Mouse (Mus musculus): ENCODE data around the gene Lrrc55. TPM values are rescaled to one million over a fixed set of nuclear protein-coding genes. Genes with fewer than 3 reads are reported as not detected.

The Lrrc55 gene
- polyA plus RNA-seq, 1 experiment from 2014 or later = 0.06 TPM

DNA sequence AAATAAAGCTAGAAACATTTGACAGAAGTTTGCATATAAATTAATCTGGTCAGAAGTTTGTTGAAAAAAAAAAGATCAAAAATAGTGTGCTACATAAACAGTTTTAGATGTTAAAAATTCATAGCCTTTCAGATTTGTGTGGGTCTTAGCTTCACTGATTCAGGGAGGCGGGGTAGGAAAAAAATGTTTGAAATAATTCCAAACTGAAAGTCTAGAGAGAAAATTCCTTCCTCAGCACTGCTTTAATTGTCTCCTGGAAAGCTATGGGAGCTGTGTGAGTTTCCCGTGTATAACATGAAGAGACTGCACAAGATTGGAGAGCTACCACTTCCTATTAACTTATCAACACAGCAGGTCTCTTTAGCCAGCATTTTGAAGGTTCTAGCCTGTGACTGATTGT lies 49.5 kb downstream of the Lrrc55 start:
- H3K27ac ChIP-seq (ENCODE audit: low read depth) = no peak overlapping the region
- ATAC-seq (no peak), DNase-seq (no peak)
- H3K4me3 ChIP-seq (ENCODE audit: low read depth, low read length) = no peak overlapping the region
- no peaks in the 10 kb centered on the region; the same call in 1 of the 2 replicates for H3K4me1 ChIP-seq (ENCODE audit: insufficient read depth)
- no peaks in the 10 kb centered on the region for H3K27me3 ChIP-seq (ENCODE audit: insufficient read depth, low read length)
- H3K36me3 ChIP-seq (replicated peaks; ENCODE audit: insufficient read depth, low read length) = no peaks in the 10 kb centered on the region
- 66% methylated on average over 2 of the region's 2 CpGs for WGBS (ENCODE audit: insufficient replicate concordance)
- H3K9ac ChIP-seq (replicated peaks) = no peak overlapping the region
- TF ChIP-seq CTCF (IDR thresholded peaks at IDR 0.05; ENCODE audit: low read depth) = no peak
- no peak for TF ChIP-seq EP300 (IDR thresholded peaks at IDR 0.05; ENCODE audit: low read depth)
- no peak overlapping the region for H3K4me2 ChIP-seq (ENCODE audit: low read depth, low read length)
- no peaks in the 10 kb centered on the region for H3K9me3 ChIP-seq (ENCODE audit: low read length)

- 57% methylated on average over 3 of the region's 3 CpGs for WGBS (ENCODE audit: insufficient replicate concordance)
- no peak overlapping the region for H3K9ac ChIP-seq (replicated peaks)
- H3K9me3 ChIP-seq (ENCODE audit: low read length) = no peaks in the 10 kb centered on the region
- no peak overlapping the region for H3K27ac ChIP-seq (ENCODE audit: low read depth)
- DNase-seq = no peak
- peak; percentile 21; the same call in 1 of the 2 replicates for ATAC-seq
- no peaks in the 10 kb centered on the region for H3K27me3 ChIP-seq (ENCODE audit: insufficient read depth, low read length)
- TF ChIP-seq CTCF (IDR thresholded peaks at IDR 0.05; ENCODE audit: low read depth) = no peak
- no peak for TF ChIP-seq EP300 (IDR thresholded peaks at IDR 0.05; ENCODE audit: low read depth)
- no peak overlapping the region for H3K4me3 ChIP-seq (ENCODE audit: low read depth, low read length)
- no peak overlapping the region for H3K4me2 ChIP-seq (ENCODE audit: low read depth, low read length)
- no peaks in the 10 kb centered on the region for H3K36me3 ChIP-seq (replicated peaks; ENCODE audit: insufficient read depth, low read length)
- no peaks in the 10 kb centered on the region; the same call in 1 of the 2 replicates for H3K4me1 ChIP-seq (ENCODE audit: insufficient read depth)
Observed at GRCm38 (mm10) chr2:85145346-85145745, 51.7 kb downstream of the Lrrc55 start.

DNA sequence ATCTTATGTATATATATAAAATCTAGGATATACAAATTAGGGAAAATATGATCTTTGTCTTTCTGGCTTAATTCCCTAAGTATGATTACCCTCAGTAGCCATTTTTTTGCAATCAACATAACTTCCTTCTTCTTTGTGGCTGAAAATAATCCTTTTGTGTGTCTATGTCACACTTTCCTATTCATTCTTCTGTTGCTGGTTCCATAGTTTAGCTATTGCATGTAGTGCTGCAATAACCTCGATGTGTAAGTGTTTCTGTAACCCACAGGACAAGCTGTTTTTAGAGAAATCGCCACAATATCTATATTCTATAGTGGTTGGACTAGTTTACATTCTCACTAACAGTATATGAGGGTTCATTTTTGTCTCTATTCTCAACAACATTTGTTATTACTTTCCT lies 52.1 kb downstream of the Lrrc55 start:
- ATAC-seq (no peak), DNase-seq (no peak)
- TF ChIP-seq CTCF (IDR thresholded peaks at IDR 0.05; ENCODE audit: low read depth) (no peak), EP300 (IDR thresholded peaks at IDR 0.05; ENCODE audit: low read depth) (no peak)
- no peaks in the 10 kb centered on the region for H3K9me3 ChIP-seq (ENCODE audit: low read length)
- no peaks in the 10 kb centered on the region for H3K4me1 ChIP-seq (ENCODE audit: insufficient read depth)
- no peak overlapping the region for H3K4me3 ChIP-seq (ENCODE audit: low read depth, low read length)
- H3K36me3 ChIP-seq (replicated peaks; ENCODE audit: insufficient read depth, low read length) = no peaks in the 10 kb centered on the region
- no peak overlapping the region for H3K9ac ChIP-seq (replicated peaks)
- no peak overlapping the region for H3K4me2 ChIP-seq (ENCODE audit: low read depth, low read length)
- 54% methylated on average over 2 of the region's 2 CpGs for WGBS (ENCODE audit: insufficient replicate concordance)
- H3K27me3 ChIP-seq (ENCODE audit: insufficient read depth, low read length) = no peaks in the 10 kb centered on the region
- no peak overlapping the region for H3K27ac ChIP-seq (ENCODE audit: low read depth)

DNA sequence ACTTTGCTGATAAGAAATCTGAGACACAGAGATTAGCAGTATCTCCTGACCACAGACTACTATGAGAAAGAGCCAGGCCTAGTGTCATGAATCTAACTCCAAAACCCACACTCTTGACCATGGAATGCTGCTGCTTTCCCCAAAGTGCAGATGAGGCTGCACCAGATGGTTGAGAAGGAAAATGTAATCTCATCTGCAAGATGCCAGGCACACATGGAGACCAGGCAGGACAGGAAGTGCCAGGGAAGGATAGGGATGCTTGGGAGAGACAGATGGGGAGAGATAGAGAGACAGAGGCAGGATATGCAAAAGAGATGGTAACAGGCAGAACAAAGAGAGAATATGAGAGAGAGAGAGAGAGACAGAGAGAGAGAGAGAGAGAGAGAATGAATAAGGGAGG lies 56.2 kb downstream of the Lrrc55 start:
- no peak overlapping the region for H3K4me2 ChIP-seq (ENCODE audit: low read depth, low read length)
- no peaks in the 10 kb centered on the region for H3K9me3 ChIP-seq (ENCODE audit: low read length)
- H3K27ac ChIP-seq (ENCODE audit: low read depth) = no peak overlapping the region
- no peaks in the 10 kb centered on the region for H3K27me3 ChIP-seq (ENCODE audit: insufficient read depth, low read length)
- H3K9ac ChIP-seq (replicated peaks) = no peak overlapping the region
- ATAC-seq = no peak
- H3K4me3 ChIP-seq (ENCODE audit: low read depth, low read length) = no peak overlapping the region
- no peaks in the 10 kb centered on the region for H3K36me3 ChIP-seq (replicated peaks; ENCODE audit: insufficient read depth, low read length)
- no peaks in the 10 kb centered on the region; the same call in 1 of the 2 replicates for H3K4me1 ChIP-seq (ENCODE audit: insufficient read depth)
- no peak for DNase-seq
- no peak for TF ChIP-seq EP300 (IDR thresholded peaks at IDR 0.05; ENCODE audit: low read depth)
- no peak for TF ChIP-seq CTCF (IDR thresholded peaks at IDR 0.05; ENCODE audit: low read depth)

DNA sequence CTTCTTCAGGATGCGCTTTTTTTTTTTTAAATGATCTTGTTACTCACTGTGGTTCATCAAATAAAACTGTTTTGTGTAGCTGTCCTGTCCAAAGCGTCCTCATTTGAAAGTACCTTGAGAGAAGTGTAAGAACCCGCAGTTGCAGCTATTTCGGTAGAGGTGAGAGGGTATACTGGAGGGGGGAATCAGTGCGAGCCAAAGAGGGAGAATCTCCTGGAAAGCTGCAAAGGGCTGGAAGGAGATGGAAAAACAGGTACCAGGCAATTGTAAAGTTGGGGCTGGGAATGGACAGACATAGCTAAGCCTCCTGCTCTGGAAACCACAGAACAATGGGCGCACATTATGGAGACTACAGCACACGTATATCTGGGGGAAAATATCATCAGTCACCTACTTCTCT lies 57.2 kb downstream of the Lrrc55 start:
- Histone ChIP-seq H3K27ac (ENCODE audit: low read depth) (no peak overlapping the region), H3K9me3 (ENCODE audit: low read length) (no peaks in the 10 kb centered on the region), H3K4me3 (ENCODE audit: low read depth, low read length) (no peak overlapping the region), H3K4me1 (ENCODE audit: insufficient read depth) (no peaks in the 10 kb centered on the region; the same call in 1 of the 2 replicates), H3K36me3 (replicated peaks; ENCODE audit: insufficient read depth, low read length) (no peaks in the 10 kb centered on the region), H3K4me2 (ENCODE audit: low read depth, low read length) (no peak overlapping the region), H3K9ac (replicated peaks) (no peak overlapping the region), H3K27me3 (ENCODE audit: insufficient read depth, low read length) (no peaks in the 10 kb centered on the region)
- no peak for TF ChIP-seq EP300 (IDR thresholded peaks at IDR 0.05; ENCODE audit: low read depth)
- no peak for TF ChIP-seq CTCF (IDR thresholded peaks at IDR 0.05; ENCODE audit: low read depth)
- no peak for ATAC-seq
- WGBS (ENCODE audit: insufficient replicate concordance) = 64% methylated on average over 7 of the region's 7 CpGs
- no peak for DNase-seq

DNA sequence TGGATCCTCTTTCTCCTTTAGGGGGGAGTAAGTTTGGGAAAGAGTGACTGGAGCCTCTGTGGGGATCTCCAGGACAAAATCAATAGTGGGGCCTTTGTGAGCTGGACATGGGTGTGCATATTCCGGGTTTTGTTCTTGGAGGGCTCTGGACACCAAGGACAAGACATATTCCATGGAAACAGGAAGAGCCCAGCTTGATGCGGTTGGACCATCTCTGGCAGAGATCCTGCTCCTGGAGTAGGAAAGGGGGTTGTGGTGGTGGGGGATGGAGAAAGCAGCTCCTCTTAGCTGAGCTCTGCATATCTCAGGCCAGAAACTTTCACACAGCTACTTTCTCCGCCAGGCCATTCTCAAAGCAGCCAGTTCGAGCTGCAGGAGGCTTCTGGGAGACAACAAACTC lies 57.6 kb downstream of the Lrrc55 start:
- ATAC-seq (no peak), DNase-seq (no peak)
- Histone ChIP-seq H3K9me3 (ENCODE audit: low read length) (no peaks in the 10 kb centered on the region), H3K4me2 (ENCODE audit: low read depth, low read length) (no peak overlapping the region), H3K27me3 (ENCODE audit: insufficient read depth, low read length) (no peaks in the 10 kb centered on the region), H3K9ac (replicated peaks) (no peak overlapping the region), H3K4me3 (ENCODE audit: low read depth, low read length) (no peak overlapping the region), H3K4me1 (ENCODE audit: insufficient read depth) (no peaks in the 10 kb centered on the region; the same call in 1 of the 2 replicates), H3K36me3 (replicated peaks; ENCODE audit: insufficient read depth, low read length) (no peaks in the 10 kb centered on the region), H3K27ac (ENCODE audit: low read depth) (no peak overlapping the region)
- WGBS (ENCODE audit: insufficient replicate concordance) = 45% methylated on average over 4 of the region's 4 CpGs
- TF ChIP-seq EP300 (IDR thresholded peaks at IDR 0.05; ENCODE audit: low read depth) (no peak), CTCF (IDR thresholded peaks at IDR 0.05; ENCODE audit: low read depth) (no peak)

- DNase-seq (no peak), ATAC-seq (no peak)
- Histone ChIP-seq H3K4me1 (ENCODE audit: insufficient read depth) (no peaks in the 10 kb centered on the region; the same call in 1 of the 2 replicates), H3K9ac (replicated peaks) (no peak overlapping the region), H3K4me2 (ENCODE audit: low read depth, low read length) (no peak overlapping the region), H3K4me3 (ENCODE audit: low read depth, low read length) (no peak overlapping the region), H3K36me3 (replicated peaks; ENCODE audit: insufficient read depth, low read length) (no peaks in the 10 kb centered on the region), H3K27me3 (ENCODE audit: insufficient read depth, low read length) (no peaks in the 10 kb centered on the region), H3K9me3 (ENCODE audit: low read length) (no peaks in the 10 kb centered on the region), H3K27ac (ENCODE audit: low read depth) (no peak overlapping the region)
- TF ChIP-seq EP300 (IDR thresholded peaks at IDR 0.05; ENCODE audit: low read depth) (no peak), CTCF (IDR thresholded peaks at IDR 0.05; ENCODE audit: low read depth) (0 out of 2 replicates have a peak, but pooled peaks have one; percentile 13)
- WGBS (ENCODE audit: insufficient replicate concordance) = 22% methylated on average over 2 of the region's 2 CpGs
Observed at GRCm38 (mm10) chr2:85138143-85138542, 58.9 kb downstream of the Lrrc55 start.

Measured in liver, postnatal 0 days (tissue).